Mouse (Mus musculus) small intestine, adult 2 months (tissue): ENCODE data around the gene Slc35f3.

Source experiments
- CTCF ChIP-seq: fragments of 200-500 bp; IDR thresholded peaks from 2 replicates; pipeline ENCODE4 v1.5.1; 2012; ENCODE audit warnings: low read depth, mild to moderate bottlenecking, control low read depth, inconsistent platforms, low read length, moderate library complexity, mixed read lengths; ENCODE audit not compliant: insufficient replicate concordance, insufficient read length; ENCODE audit errors: extremely low read depth
- POLR2A ChIP-seq: fragments of 200-500 bp; IDR thresholded peaks from 2 replicates; pipeline ENCODE4 v1.6.1; 2012; ENCODE audit warnings: low read depth, mild to moderate bottlenecking, control low read depth, inconsistent platforms, low read length, moderate library complexity

DNA sequence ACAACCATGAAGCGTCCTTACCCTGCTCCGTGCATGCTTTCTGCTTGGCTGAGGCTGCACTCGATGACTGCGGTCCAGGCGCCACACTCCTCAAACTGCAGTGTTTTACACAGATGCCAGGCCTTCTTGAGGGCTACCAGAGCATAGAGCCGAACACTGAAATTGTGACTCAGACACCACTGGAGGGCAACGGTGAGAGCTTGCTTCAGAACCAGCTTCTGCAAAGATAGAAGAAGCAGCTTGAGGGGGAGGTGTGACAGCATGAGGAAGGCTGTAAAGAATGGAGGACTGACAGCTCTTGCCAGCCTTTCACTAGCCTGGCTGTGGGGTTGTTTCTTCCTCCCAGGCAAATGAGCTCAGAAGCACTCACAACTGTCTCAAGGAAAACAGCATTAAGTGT, 135.5 kb downstream of the Slc35f3 start:
- TF ChIP-seq CTCF = 0 out of 2 replicates have a peak, but pooled peaks have one; percentile 4
- no peak for TF ChIP-seq POLR2A
